Mouse (Mus musculus) T-cell, adult 2 months (primary cell): Measurements from ENCODE around the gene Lrriq4.

Experiments used
- DNase-seq: peaks from one replicate; pipeline ENCODE4 v3.0.0; 2022; ENCODE audit warnings: low spot score

Lrriq4 gene

DNA sequence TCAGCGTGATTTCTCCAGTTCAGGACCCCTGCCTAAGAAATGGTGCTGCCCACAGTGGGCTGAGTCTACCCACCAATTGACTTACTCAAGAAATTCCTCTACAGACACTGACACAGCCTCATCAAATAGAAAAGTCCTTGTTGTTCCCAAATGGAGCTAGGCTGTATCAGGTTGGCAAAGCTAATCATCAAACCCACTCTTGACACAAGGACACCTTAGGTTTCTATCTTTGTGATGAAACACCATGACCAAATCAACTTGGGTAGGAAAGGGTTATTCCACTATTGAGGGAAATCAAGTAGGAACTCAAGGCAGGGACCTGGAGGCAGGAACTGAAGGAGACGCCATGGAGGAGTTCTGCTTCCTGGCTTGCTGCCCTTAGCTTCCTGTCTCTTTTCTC lies at the start of gene Lrriq4:
Gene Lrriq4 (plus strand): TSS at position 301 of the 400 bp plus-strand sequence.
- DNase-seq, result no peak

DNA sequence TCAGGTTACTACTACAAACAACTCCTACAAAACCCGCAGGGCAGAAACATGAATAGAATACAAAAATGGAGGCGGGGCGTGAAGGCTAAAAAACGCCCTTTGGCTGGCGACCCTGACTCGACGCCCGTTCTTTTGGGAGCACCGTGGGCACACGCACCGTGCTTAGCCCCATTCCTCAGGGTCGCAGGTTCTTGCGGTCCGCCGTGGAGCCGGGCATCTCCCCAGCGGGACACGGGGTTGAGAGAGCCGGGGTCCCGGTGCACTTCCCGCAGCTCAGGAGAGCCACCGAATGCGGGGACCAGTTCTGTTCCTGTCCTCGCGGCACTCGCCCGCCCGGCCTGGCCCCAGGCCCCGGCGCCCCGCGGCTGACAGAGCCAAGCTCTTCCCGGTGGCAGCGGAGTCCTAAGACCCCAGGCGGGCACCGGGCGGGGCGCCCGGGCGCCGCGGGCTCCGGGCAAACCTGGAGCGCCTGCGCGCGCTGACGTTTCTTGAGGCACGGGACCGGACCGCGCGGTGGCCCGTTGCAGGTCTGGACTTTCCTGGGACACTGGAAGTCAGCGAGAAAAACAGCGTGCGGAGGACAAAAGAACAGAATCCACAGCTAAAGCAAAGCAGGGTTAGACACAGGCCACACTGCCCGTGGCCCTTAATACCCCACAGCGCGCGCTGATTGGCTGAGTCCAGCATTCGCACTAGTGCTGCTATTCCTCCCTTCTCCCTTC lies 49.0 kb upstream of the Lrriq4 start:
- DNase-seq, result peak; percentile 11

DNA sequence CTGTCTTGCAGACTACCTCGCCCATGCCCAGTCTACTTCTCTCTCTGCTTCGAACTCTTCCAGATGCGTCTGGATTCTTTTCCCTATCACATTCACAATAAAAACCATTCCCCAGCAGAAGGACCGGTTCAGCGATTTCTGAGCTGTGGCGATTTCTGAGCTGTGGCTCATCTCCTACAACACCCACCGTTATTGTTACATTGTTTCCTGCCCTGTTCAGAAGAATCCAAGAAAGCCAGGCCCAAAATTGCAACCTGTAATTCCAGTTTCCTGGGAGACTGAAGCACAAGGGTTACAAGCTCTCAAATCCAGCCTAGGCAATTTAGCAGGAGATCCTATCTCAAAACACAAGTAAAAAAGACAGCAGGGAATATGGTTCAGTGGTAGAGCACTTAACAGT lies 47.0 kb upstream of the Lrriq4 start:
- DNase-seq, result no peak

DNA sequence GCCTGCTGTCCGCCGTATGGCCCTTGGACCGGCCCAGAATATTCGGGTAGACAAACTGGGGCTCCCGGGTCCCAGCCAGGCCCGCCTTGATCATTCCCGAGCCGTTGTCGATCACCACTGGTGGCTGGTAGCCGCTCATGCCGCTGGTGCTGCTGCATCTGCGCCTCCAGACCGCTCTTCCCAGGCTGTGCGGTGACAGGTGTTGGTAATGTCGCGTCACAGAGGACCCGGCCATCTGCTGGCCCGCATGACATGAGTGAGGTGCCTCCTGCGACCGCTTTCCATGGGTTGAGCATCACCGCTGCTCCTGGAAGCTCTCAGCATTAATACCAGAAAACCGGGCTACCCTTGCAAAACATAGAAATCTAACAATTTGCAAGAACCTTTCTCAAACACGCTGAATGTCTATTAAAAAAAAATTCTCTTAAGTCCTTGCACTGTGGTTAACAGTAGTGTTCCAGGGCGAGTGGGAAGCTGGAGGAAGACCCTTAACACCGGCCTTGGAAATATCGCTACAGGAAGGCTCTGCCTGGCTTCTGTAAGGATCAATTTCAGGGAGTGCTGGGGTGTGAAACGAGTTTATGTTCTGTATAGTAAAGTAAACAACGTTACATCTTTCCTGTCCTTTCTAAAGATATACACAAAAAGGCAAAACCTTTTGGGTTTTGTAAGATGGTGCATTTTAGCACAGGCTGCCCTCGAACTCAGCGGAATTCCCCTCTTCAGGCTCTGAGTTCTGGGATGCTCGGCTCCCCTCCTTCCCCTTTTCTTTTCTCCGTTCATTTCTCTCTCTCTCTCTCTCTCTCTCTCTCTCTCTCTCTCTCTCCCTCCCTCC lies 44.4 kb upstream of the Lrriq4 start, which contains the start of gene Actrt3:
Gene Actrt3 (minus strand): TSS at position 229 of the 835 bp plus-strand sequence.
- DNase-seq, result peak; percentile 58

DNA sequence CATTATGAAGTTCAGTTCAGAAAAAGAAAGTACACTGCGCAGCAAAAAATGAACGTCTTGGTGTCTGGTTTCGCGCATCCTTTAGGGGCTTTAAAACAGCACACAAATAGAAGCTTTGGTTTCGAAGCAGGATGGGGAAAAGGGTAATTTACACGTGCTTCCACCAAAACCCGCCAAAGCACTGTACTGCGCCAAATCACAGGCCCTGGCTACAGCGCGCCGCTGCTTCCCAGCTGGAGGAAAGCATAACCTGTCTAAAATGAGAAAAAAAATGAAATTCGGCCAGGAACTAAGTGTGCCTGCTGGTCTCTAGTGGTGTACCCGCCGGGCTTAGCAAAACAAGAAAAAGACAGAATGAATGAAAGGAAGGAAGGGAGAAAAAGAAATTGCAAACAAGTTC lies 43.6 kb upstream of the Lrriq4 start:
- peak; percentile 53 for DNase-seq

DNA sequence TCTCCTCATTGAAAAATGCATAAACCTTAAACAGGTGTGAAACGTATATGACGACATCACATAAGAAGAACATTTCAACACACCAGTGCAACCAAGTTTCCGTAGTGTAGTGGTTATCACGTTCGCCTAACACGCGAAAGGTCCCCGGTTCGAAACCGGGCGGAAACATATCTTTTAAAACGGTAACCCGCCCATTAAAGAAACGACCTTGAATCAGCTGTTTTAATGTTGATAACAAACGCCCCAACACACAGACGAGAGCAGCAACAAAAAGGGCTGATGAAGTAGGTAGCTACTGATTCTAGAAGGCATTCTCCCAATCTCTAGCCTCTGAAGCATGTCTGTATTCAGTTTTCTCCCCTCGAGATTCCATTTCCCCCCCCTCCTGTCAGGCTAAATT lies 43.1 kb upstream of the Lrriq4 start:
- DNase-seq, result peak; percentile 86

DNA sequence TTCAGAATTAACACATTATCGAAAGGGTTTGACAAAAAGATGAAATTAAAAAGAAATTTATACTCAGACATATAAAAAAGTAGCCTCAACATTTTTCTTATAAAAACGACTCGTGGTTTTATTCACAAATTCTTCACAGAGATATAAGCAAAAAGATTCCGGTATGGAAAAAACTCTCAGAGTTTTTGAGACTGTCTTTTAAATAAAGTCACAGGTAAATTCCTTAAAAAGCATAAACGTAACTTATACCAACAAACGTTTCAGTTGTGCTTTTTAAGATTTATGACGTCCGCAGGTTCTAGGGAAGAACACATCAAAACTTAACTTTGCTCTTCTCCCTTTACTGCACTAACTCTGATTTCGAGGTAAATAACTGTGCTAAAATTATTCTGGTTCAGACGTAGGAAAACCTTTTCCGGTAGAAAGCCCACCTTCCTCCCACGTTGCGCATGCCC lies 42.7 kb upstream of the Lrriq4 start:
- no peak for DNase-seq

DNA sequence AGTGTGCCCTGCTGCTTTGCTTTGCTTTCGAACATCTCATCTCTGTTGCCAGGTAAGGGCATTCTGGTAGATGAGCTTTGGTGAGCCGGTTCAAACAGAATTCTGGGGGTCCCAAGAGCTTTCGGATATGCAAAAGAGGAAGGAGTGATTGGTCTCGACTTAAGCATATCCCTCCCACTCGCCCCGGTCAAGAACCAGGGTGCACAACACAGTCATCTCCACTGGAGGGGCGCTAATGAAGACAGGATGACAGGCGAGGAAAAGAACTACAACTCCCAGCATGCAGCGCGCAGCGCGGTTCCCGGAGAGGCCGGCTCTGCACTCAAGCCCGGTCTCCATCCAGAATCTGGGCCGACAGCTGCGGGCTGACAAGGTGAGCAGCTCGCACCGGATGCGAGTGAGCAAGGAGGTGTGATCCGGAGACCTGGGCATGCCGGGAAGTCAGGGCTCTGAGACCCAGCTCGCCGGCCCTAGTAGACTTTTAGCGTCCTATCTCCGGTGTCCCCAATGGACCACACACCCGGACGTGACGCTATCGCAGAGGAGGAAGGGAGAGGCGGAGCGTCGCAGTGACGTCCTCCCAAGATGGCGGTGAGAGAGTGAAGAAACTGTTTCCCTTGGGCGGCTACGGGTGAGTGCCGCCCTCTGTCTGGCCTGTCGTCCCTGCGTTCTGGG lies 42.1 kb upstream of the Lrriq4 start, which contains the start of gene Mynn:
Gene Mynn (plus strand): TSS at position 1 of the 675 bp plus-strand sequence.
- peak; percentile 96 for DNase-seq

DNA sequence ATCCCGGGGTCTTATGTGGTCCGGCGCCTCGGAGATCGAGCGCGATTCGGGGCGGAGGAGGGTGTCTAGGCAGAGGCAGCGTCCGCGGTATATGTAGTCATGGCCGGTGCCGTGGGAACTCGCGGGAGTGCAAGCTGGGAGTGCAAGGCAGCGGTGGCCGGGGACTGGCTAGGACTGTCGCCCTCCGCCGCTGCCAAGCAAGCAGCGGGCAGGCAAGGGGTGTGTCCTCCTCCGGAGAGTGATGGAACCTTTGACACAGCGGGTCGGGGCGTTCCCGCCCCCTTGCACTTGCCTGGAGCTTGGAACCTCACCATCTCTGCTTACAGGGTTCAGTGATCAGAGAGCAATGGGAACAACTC lies 41.6 kb upstream of the Lrriq4 start:
- DNase-seq, result peak; percentile 79

DNA sequence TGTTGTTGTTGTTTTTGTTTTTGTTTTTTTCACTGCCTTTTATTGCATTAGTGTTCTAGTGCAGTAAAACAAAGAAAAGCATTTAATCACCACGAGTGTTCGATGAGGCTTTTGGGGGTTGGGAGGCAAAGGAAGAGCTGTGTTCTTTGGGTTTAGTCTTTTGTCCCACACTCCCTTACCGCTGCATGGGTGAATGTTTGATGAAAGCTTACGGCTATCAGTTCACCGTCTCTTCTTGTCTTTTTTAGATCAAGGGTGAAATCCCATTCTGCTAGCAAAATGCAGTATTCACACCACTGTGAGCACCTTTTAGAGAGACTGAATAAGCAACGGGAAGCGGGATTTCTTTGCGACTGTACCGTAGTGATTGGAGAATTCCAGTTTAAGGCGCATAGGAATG lies 41.1 kb upstream of the Lrriq4 start:
- no peak for DNase-seq

DNA sequence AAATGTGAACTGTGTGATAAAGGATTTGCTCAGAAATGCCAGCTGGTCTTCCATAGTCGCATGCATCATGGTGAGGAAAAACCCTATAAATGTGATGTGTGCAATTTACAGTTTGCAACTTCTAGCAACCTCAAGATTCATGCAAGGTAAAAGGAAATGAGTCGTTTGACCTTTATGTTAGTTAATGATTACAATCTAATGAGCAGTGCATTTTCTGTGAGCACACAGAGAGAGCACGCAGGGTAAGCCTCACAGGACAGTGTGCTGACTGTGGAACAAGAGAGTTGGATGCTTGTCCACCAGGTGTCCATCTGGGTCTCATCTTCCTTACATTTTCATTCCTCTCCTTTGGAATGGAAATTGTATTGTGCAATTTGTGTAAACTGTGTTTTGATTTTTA lies 35.3 kb upstream of the Lrriq4 start:
- no peak for DNase-seq

DNA sequence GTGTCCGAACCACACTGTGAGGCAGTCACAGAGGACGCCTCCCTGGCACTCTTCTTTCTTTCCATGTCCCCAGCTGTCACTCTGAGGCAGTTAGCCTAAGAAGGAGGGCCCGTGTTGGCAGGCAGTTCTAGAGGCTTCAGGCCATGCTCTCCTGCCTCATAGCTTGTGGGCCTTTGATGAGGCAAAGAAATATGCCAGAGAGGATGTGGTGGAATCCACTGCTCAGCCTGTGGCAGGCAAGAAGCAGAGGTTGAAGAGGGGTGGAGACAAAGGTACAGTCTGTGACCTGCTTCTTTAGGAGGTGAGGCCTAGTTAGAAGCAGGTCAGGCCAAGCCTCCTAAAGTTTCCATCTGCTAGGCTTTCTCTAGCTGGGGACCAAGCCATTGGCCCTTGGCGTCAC lies 33.4 kb upstream of the Lrriq4 start:
- peak; percentile 77 for DNase-seq

DNA sequence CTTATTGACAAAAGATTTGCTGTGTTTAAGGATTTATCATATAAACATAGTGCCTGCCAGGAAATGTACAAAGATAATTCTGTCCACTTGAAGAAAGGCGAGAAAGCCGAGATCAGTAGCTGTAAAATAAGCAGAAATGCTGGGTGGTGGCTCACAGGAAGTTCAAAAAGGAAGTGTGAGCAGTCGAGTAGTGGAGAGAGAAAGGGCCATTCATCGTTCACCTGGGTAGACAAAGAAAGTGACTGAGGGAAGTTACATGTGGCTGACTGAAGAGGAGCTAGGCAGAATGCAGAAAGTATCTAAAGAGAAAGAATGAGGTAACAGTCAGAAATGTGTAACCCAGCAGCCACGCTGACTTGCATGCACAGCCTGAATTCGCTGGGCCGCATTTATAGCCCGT lies 24.2 kb upstream of the Lrriq4 start:
- DNase-seq, result no peak

DNA sequence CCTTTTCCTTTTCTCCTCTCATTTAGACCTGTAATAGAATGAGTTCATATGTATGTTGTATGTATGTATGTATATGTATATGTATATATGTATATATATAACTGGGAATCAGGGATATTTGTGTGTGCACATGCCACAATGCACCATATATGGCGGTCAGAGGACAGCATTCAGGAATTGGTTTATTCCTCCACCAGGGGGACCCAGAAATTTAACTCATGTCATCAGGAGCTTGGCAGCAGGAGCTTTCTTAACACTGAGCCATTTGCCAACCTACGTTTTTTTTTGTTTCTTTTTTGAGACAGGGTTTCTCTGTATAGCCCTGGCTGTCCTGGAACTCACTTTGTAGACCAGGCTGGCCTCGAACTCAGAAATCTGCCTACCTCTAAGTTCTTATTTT lies 10.6 kb upstream of the Lrriq4 start:
- no peak for DNase-seq

DNA sequence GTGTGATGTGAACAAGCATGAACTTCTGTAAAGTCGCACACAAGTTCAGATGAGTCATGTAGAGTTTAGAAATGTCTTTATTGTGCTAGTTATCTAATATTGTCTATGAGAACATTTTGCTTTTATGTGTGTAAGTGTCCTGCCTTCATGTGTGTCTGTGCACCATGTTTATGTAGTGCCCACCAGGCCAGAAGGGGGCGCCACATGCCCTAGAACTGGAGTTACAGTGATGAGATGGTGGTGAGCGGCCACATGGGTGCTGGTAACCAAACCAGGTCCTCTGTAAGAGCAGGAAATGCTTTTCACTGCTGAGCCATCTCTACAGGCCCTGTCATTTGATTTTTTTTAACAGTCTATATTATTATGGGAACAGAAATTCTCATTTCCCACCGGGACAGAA lies 8.7 kb upstream of the Lrriq4 start:
- DNase-seq, result no peak

DNA sequence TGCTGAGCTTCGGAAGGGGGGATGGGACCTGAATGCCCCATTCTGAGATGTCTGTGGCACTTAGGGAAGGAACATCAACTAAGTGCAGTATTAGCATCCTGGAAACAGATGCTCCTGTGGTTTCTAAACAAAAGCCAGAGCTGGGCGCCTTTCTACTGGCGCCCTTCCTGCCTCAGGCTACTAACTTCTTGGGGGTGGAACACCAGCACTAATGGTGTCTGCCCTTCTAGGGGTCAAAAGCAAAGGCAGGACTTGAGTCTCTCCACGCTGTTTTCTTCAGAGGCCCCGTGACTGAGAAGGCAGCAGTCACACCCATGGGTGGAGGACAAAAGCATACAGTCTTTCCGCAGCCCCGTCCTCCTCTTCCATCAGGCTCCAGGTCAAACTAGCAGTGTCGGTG lies 2.5 kb downstream of the Lrriq4 start:
- no peak for DNase-seq

DNA sequence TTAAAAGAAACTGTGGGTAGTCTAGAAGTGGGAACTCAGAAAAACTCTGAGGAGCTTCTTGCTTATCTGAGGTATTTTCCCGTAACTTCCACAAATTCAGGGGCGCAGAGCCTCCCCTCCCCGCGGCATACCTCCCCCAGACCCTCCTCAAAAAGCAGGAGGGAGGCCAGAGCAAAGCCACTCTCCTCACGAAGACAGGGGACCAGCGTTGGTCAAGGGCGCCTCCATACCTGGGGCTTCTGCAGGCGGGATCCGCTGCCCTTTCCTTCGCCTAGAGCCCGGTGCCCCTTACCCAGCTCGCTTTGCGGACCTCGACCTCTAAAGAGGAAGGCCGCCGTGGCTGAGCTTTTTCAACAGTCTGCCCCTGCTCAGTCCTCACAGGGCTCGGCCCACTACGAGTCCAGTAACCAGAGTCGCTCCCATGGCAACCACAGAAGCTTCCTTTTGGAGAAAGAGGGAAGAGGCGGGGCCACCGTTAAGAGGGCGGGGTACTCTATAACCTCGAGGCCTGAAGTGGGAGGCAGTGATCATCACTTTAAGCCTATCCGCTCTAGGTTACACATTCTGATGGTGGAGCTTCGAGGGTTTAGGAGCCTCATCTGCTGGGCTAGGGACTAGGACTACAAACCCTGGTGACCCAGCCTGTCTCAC lies 3.3 kb downstream of the Lrriq4 start, which contains the start of gene Lrrc34:
Gene Lrrc34 (minus strand): TSS at position 430 of the 651 bp plus-strand sequence.
- DNase-seq, result no peak

DNA sequence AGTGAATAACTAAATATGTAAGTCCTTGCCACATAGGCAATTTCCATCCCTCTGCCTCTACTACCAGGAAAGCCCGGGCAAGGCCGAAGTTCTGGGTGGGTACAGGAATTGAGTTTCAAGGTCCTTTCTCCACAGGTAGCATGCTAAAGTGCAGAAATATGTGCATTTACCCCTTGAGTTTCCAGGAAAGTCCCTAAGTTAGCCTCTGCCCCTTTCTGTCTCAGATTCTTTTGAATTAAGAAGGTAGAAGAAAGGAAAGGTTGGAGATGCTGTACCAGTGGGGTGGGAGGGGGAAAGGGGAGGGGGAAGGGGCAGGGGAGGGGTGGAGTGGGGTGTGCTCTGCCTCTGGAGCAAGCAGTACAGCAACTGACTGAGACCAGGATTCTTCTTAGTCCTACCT lies 4.2 kb downstream of the Lrriq4 start:
- DNase-seq, result no peak

DNA sequence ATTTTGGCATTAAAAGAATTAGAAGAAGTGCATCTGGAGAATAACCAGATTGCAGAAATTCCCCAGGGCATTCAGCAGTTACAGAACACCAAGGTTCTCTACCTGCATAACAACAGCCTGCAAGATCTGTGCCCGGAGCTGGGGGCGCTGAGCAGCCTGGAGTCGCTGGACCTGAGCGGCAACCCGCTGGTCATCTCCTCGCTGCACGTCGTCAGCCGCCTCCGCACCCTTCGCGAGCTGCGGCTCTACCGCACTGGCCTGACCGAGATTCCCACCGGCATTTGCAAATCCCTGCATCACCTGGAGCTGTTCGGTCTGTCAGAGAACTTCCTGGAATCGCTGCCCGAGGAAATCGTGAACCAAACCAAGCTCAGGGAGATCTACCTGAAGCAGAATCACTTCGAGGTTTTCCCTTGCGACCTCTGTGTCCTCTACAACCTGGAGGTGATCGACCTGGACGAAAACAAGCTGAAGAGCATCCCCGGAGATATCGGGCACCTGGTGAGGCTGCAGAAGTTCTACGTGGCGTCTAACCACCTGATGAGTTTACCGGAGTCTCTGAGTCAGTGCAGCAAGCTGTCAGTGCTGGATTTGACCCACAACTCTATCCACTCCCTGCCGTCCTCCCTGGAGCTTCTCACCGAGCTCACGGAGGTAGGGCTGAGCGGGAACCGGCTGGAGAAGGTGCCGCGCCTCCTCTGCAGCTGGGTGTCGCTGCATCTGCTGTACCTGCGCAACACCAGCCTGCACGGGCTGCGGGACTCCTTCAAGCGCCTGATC lies 5.9 kb downstream of the Lrriq4 start:
- peak; percentile 18 for DNase-seq

DNA sequence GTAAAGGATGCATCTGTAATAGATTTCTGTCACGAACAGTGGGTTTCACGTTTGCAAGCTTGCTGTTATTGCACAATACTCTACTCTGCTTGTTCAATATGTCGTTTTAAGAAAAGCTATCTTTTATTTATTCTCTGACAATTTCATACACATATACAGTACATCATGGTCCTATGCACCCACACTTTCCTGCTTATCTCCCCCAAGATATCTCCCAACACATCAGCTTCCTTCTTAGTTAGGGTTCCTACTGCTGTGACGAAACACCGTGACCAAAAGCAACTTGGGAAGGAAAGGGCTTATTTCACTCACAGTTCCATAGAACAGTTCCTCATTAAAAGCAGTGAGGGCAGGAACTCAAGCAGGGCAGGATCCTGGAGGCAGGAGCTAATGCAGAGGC lies 11.6 kb downstream of the Lrriq4 start:
- DNase-seq, result no peak

DNA sequence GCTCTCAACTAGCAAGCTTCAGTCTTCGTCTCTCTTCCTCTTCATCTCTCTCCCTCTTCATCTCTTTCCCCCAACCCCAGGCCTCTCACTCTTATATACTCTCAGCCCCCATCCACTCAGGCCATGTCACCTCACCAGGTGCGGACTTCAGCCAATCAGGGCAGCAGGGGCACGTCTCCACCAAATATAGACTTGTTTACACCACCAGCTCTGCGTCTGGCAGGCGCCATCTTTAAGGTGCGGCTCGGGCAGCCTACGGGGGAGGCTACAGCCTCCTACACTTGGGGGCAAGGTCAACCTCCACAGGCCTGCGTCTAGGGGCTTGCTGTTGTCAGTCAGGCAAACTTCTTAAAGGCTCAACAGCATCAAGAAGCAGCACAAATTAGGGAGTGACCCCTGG lies 14.2 kb downstream of the Lrriq4 start:
- no peak for DNase-seq
